Mouse (Mus musculus) spleen, adult 2 months (tissue): ENCODE measurements at regions not wholly inside any gene's neighbourhood (a gene's known extent, or its start where the extent isn't known, plus 50 kb on each side); places are given as distances from the start of the nearest gene placed in this dataset.

ENCODE experiments used
- DNase-seq, 2 experiments: peaks; one replicate each; pipeline versions ENCODE4 v3.0.0 to v3.0.0-alpha.2; 2012 to 2021; ENCODE audit warnings: low spot score in 2 of 2, low read depth in 1 of 2
- H3K27ac ChIP-seq: fragments of 200-500 bp; 2 replicates; pipeline ENCODE4 v1.5.1; 2012; ENCODE audit warnings: low read length, inconsistent platforms; ENCODE audit not compliant: insufficient read depth
- H3K27me3 ChIP-seq: fragments of 200-500 bp; 2 replicates; pipeline ENCODE4 v1.6.1; 2012; ENCODE audit warnings: mild to moderate bottlenecking, moderate library complexity, low read length, inconsistent platforms; ENCODE audit not compliant: control insufficient read depth, insufficient read depth
- H3K36me3 ChIP-seq: fragments of 200-500 bp; 2 replicates; pipeline ENCODE4 v1.6.1; 2012; ENCODE audit warnings: mild to moderate bottlenecking, low read length, inconsistent platforms; ENCODE audit not compliant: control insufficient read depth, insufficient read depth
- H3K4me1 ChIP-seq: fragments of 200-500 bp; 2 replicates; pipeline ENCODE4 v1.6.1; 2011; ENCODE audit warnings: inconsistent platforms; ENCODE audit not compliant: control insufficient read depth, insufficient read depth, insufficient read length
- H3K4me3 ChIP-seq: fragments of 200-500 bp; 2 replicates; pipeline ENCODE4 v1.5.1; 2011; ENCODE audit warnings: mild to moderate bottlenecking, inconsistent platforms; ENCODE audit not compliant: insufficient read depth, insufficient read length; ENCODE audit errors: extremely low read depth
- CTCF ChIP-seq: fragments of 200-500 bp; IDR thresholded peaks from 2 replicates; pipeline ENCODE4 v1.5.1; 2011; ENCODE audit warnings: mild to moderate bottlenecking, inconsistent platforms; ENCODE audit not compliant: insufficient read depth, insufficient read length, insufficient replicate concordance; ENCODE audit errors: extremely low read depth
- POLR2A ChIP-seq: fragments of 200-500 bp; IDR thresholded peaks from 2 replicates; pipeline ENCODE4 v1.6.1; 2011; ENCODE audit warnings: low read depth, low read length, inconsistent platforms
- WGBS: fragments of 180-500 bp; shearing (Covaris S2); methylation state at CpG from one replicate; pipeline ENCODE4 v1.1.7; 2018; 5-methylcytosine and 5-hydroxymethylcytosine counted together

DNA sequence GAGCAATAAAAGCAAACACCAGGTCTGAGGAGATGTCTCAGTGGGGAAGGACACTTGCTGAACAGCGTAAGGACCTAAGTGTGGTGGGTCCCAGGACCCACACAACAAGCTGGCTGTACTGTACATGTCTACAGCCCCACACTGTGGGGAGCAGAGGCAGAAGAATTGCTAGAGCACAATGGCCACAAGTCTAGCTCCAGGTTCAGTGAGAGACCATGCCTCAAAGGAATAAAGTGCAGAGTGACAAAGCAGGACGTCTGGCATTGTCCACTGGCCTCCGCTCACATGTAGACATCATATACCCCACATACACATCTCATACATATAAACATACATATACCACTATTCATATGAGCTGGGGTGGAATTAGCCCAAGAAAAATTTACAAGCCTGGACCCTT, 77.4 kb downstream of the Mtx3 start:
- Histone ChIP-seq H3K27ac (no peak overlapping the region), H3K36me3 (no peaks in the 10 kb centered on the region), H3K4me1 (no peaks in the 10 kb centered on the region; the same call in 1 of the 2 replicates), H3K4me3 (no peak overlapping the region), H3K27me3 (no peaks in the 10 kb centered on the region)
- no peak for DNase-seq
- no peak for TF ChIP-seq POLR2A
- WGBS = 96% methylated on average over 3 of the region's 3 CpGs

DNA sequence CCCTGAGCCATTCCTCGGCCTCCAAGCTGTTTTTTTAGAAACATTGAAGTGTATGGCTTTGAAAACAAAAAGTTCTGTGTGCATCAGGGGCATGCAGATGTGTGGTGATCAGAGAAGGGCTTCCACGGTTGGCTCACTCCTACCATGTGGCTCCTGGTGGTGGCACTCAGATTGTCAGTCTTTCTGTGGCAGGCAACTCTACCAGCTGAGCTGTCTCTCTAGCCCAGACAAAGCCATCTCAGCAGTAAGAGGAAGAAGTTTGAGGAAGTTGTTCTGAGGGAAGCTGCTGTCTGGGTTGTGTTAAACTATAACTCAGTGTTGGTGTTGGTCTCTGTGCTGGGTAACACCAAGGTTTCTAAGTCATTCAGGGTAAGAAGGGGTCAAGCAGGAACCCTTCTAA, 78.9 kb downstream of the Mtx3 start:
- H3K27me3 ChIP-seq = no peaks in the 10 kb centered on the region
- no peak overlapping the region for H3K4me3 ChIP-seq
- TF ChIP-seq CTCF (no peak), POLR2A (no peak)
- no peaks in the 10 kb centered on the region; the same call in 1 of the 2 replicates for H3K4me1 ChIP-seq
- peak; percentile 18 to 21 for DNase-seq
- no peaks in the 10 kb centered on the region for H3K36me3 ChIP-seq
- H3K27ac ChIP-seq = no peak overlapping the region
- WGBS = 31% methylated on average over 2 of the region's 2 CpGs

DNA sequence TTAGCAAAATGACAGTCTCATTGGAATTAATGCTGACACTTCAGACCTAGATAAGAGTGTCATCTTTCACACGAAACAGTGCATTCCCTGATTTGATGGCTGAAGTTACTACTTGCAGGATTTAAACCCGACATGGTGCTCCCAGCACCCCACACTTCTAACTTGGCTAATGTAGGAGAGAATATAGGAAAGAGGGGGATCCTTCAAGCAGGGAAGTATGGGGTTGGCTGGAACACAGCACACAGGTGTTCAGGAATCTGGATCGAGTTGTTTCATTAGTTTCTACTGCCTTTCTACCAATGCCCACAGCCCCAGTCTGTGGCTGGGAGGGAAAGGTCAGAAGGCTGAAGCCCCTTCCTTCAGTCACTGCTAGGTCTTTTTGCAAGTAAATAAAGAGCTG, 79.5 kb downstream of the Mtx3 start:
- 69% methylated on average over 3 of the region's 3 CpGs for WGBS
- TF ChIP-seq POLR2A = no peak
- TF ChIP-seq CTCF = no peak
- no peaks in the 10 kb centered on the region for H3K27me3 ChIP-seq
- no peak overlapping the region for H3K4me3 ChIP-seq
- no peaks in the 10 kb centered on the region; the same call in 1 of the 2 replicates for H3K4me1 ChIP-seq
- H3K36me3 ChIP-seq = no peaks in the 10 kb centered on the region
- DNase-seq = no peak
- no peak overlapping the region for H3K27ac ChIP-seq

DNA sequence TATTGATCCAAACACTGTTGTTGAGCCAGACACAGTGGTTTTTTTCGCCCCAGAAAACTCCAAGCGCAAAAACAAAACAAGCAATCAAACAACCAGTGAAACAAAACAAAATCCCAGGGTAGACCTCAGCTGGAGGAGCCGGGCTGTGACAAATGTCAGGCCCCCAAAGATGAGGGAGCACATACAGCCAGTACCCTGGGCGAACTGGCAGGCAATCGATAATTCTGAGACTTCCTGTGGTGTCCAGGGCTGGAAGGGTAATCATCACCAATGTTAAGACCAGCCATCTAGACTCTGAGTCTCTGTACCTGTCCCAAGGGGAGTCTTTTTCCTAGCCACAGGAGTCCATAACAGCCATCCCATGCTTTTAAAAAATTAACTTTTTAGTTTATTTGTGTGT, 80.6 kb downstream of the Mtx3 start:
- DNase-seq = no peak
- 84% methylated on average over 5 of the region's 5 CpGs for WGBS
- no peaks in the 10 kb centered on the region; the same call in 1 of the 2 replicates for H3K4me1 ChIP-seq
- no peak overlapping the region for H3K27ac ChIP-seq
- no peak for TF ChIP-seq CTCF
- no peak for TF ChIP-seq POLR2A
- H3K27me3 ChIP-seq = no peaks in the 10 kb centered on the region
- H3K36me3 ChIP-seq = no peaks in the 10 kb centered on the region
- no peak overlapping the region for H3K4me3 ChIP-seq

DNA sequence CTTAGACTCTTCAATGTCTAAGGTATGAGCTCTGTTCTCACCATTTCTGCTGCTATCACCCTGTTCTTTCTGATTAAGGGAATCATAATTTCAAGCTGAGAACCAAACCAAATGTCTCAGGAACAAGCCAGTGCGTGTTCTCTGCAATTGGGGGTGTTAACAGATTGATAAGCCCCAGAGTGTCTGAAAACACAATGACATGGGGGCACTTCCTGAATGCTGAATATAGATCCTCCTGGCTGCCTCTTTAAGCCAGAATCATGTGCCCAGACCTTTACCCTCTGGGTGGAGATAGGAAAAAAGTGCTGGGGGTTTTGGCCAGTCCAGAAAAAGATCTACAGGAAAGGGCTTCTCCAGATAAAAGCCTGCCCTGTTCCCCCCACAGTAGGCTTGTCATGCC, 84.0 kb downstream of the Mtx3 start:
- TF ChIP-seq POLR2A = no peak
- no peak for TF ChIP-seq CTCF
- no peaks in the 10 kb centered on the region; the same call in 1 of the 2 replicates for H3K4me1 ChIP-seq
- WGBS = 51% methylated on average over 1 of the region's 1 CpGs

DNA sequence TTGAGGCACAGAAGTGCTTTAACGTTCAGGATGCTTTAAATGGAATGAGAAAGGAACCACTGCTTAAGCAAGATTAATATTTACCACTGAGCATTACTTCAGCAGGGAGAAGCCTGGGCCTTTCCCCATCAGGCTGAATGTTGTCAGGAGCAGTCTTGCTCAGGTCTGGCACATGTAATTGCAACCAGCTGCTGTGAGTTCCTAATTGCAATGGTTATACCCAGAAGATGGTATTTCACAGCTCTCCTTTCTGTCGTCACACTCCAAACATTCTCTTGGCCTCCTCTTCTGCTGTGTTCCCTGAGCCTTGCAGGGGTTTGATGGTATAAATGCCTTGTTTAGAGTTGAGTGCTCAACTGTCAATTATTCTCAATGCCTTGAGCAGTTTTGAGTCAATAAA, 87.1 kb downstream of the Mtx3 start:
- no peak for TF ChIP-seq POLR2A
- no peak for TF ChIP-seq CTCF
- no peak overlapping the region for H3K27ac ChIP-seq
- H3K4me1 ChIP-seq = no peaks in the 10 kb centered on the region
- no peak overlapping the region for H3K4me3 ChIP-seq
- DNase-seq = no peak
- no peaks in the 10 kb centered on the region for H3K36me3 ChIP-seq
- no peaks in the 10 kb centered on the region for H3K27me3 ChIP-seq
- 83% methylated on average over 2 of the region's 2 CpGs for WGBS

More for the DNA sequence above, 84.0 kb downstream of the Mtx3 start:
- Histone ChIP-seq H3K4me3 (no peak overlapping the region), H3K27me3 (no peaks in the 10 kb centered on the region), H3K36me3 (no peaks in the 10 kb centered on the region), H3K27ac (no peak overlapping the region)
- DNase-seq = no peak

DNA sequence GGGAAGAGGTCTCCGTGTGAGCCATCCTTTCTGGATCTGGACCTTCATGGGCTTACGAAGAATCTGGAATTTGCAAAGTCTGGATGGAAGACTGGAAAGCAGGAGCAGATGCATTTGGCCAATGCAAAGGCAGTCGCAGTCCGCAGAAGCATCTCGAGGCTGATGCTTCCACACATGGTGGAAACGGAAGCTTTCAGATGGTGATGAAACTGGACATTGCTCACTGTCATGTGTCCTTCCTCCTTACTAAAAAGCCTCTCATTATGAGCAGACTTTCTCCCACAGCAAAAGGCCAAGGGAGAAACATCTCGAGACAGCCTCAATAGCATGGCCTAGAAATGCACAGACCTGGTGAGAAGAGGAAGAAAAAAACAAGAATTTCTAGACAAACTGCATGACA, 94.5 kb downstream of the Mtx3 start:
- TF ChIP-seq POLR2A = no peak
- no peak for TF ChIP-seq CTCF
- DNase-seq = no peak
- Histone ChIP-seq H3K36me3 (no peaks in the 10 kb centered on the region), H3K4me3 (no peak overlapping the region), H3K4me1 (peaks cover 3% of the 10 kb centered on the region; the same call in 1 of the 2 replicates), H3K27me3 (no peaks in the 10 kb centered on the region), H3K27ac (no peak overlapping the region)
- WGBS = 87% methylated on average over 7 of the region's 7 CpGs

DNA sequence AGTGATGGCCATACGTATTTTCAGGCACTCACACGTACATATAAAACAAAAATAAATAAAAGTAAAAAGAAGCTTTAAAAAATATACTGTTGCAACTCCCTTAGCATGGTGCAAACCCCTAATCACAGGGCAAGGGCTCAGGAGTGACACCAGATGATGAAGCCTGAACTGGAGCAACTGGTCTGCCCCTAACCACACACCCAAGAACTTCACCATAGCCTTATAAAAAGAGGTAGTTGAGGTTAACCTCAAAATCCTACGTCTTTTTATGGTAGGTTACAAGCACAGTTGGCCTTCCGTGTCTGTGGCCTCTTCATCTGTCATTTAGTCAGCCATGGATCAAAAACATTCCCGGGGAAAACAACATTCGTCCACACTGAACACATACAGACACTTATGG, 96.0 kb downstream of the Mtx3 start:
- no peak for DNase-seq
- Histone ChIP-seq H3K4me3 (no peak overlapping the region), H3K27ac (no peak overlapping the region), H3K4me1 (peaks cover 3% of the 10 kb centered on the region; the same call in 1 of the 2 replicates), H3K27me3 (no peaks in the 10 kb centered on the region), H3K36me3 (no peaks in the 10 kb centered on the region)
- no peak for TF ChIP-seq CTCF
- no peak for TF ChIP-seq POLR2A
- WGBS = 10% methylated on average over 6 of the region's 6 CpGs
